Mouse (Mus musculus): ENCODE measurements around the gene H2-DMb2. TPM values are rescaled to one million over a fixed set of nuclear protein-coding genes. Genes with fewer than 3 reads are reported as not detected.

The H2-DMb2 gene
- polyA plus RNA-seq (2015; fragmentation: Nextera tagmentation; extraction: Ambion mirVana), result 0.20 and 0.38 TPM in 2 replicates

GRCm38 (mm10) chr17:34143033-34143432, at the start of gene H2-DMb2:
Gene H2-DMb2, plus strand, starts transcription at chr17:34143307.
- H3K4me2 ChIP-seq, result no peak within 1 kb of the TSS
- no peak within 1 kb of the TSS for H3K4me3 ChIP-seq
- H3K4me1 ChIP-seq (replicated peaks), result peaks cover 13% of the 10 kb centered on the region
- H3K36me3 ChIP-seq, result no peaks in the 10 kb centered on the region
- H3K9ac ChIP-seq, result no peak within 1 kb of the TSS
- H3K27me3 ChIP-seq, result peaks cover 33% of the 10 kb centered on the region
- no peaks in the 10 kb centered on the region for H3K9me3 ChIP-seq
- no peak within 1 kb of the TSS for H3K27ac ChIP-seq (replicated peaks)
- 29% methylated on average over 7 of the region's 7 CpGs for WGBS
- no peak for ATAC-seq (ENCODE audit: low FRiP score, low read depth)

- H3K9me3 ChIP-seq, result no peaks in the 10 kb centered on the region
- 88% methylated on average over 27 of the region's 27 CpGs for WGBS
- H3K4me1 ChIP-seq (replicated peaks), result no peaks in the 10 kb centered on the region
- no peak overlapping the region for H3K9ac ChIP-seq
- no peaks in the 10 kb centered on the region for H3K27me3 ChIP-seq
- H3K27ac ChIP-seq (replicated peaks), result no peak overlapping the region
- H3K36me3 ChIP-seq, result no peaks in the 10 kb centered on the region
- H3K4me2 ChIP-seq, result no peak overlapping the region
- no peak for ATAC-seq (ENCODE audit: low FRiP score, low read depth)
- no peak overlapping the region for H3K4me3 ChIP-seq
Observed at GRCm38 (mm10) chr17:34094283-34095035, 48.6 kb upstream of the H2-DMb2 start.

GRCm38 (mm10) chr17:34096497-34097010, 46.6 kb upstream of the H2-DMb2 start:
- no peaks in the 10 kb centered on the region for H3K36me3 ChIP-seq
- H3K9me3 ChIP-seq, result no peaks in the 10 kb centered on the region
- WGBS, result 74% methylated on average over 3 of the region's 3 CpGs

GRCm38 (mm10) chr17:34097272-34097671, 45.8 kb upstream of the H2-DMb2 start:
- no peak for ATAC-seq (ENCODE audit: low FRiP score, low read depth)
- Histone ChIP-seq H3K27me3 (no peaks in the 10 kb centered on the region), H3K4me3 (no peak overlapping the region), H3K36me3 (no peaks in the 10 kb centered on the region), H3K4me1 (replicated peaks) (peaks cover 4% of the 10 kb centered on the region; the same call in 1 of the 2 replicates), H3K9me3 (no peaks in the 10 kb centered on the region), H3K9ac (no peak overlapping the region), H3K27ac (replicated peaks) (no peak overlapping the region), H3K4me2 (no peak overlapping the region)
- 71% methylated on average over 5 of the region's 5 CpGs for WGBS

More at GRCm38 (mm10) chr17:34096497-34097010, 46.6 kb upstream of the H2-DMb2 start:
- H3K4me2 ChIP-seq, result no peak overlapping the region
- H3K27ac ChIP-seq (replicated peaks), result no peak overlapping the region
- H3K27me3 ChIP-seq, result no peaks in the 10 kb centered on the region
- H3K4me1 ChIP-seq (replicated peaks), result peaks cover under 1% of the 10 kb centered on the region; the same call in 1 of the 2 replicates
- H3K9ac ChIP-seq, result no peak overlapping the region
- no peak for ATAC-seq (ENCODE audit: low FRiP score, low read depth)
- H3K4me3 ChIP-seq, result no peak overlapping the region

GRCm38 (mm10) chr17:34098709-34099479, 44.2 kb upstream of the H2-DMb2 start:
- no peak overlapping the region for H3K4me2 ChIP-seq
- H3K9me3 ChIP-seq, result no peaks in the 10 kb centered on the region
- H3K4me1 ChIP-seq (replicated peaks), result peaks cover 4% of the 10 kb centered on the region; the same call in 1 of the 2 replicates
- 69% methylated on average over 10 of the region's 10 CpGs for WGBS
- H3K4me3 ChIP-seq, result no peak overlapping the region
- no peak overlapping the region for H3K27ac ChIP-seq (replicated peaks)
- no peaks in the 10 kb centered on the region for H3K36me3 ChIP-seq
- no peak for ATAC-seq (ENCODE audit: low FRiP score, low read depth)
- H3K9ac ChIP-seq, result no peak overlapping the region
- no peaks in the 10 kb centered on the region for H3K27me3 ChIP-seq

GRCm38 (mm10) chr17:34099531-34099930, 43.6 kb upstream of the H2-DMb2 start:
- ATAC-seq (ENCODE audit: low FRiP score, low read depth), result no peak
- H3K36me3 ChIP-seq, result no peaks in the 10 kb centered on the region
- 48% methylated on average over 5 of the region's 5 CpGs for WGBS
- peaks cover 4% of the 10 kb centered on the region; the same call in 1 of the 2 replicates for H3K4me1 ChIP-seq (replicated peaks)
- no peak overlapping the region for H3K9ac ChIP-seq
- H3K9me3 ChIP-seq, result no peaks in the 10 kb centered on the region
- no peak overlapping the region for H3K4me2 ChIP-seq
- H3K4me3 ChIP-seq, result no peak overlapping the region
- no peak overlapping the region for H3K27ac ChIP-seq (replicated peaks)
- no peaks in the 10 kb centered on the region for H3K27me3 ChIP-seq

GRCm38 (mm10) chr17:34101185-34101584, 41.9 kb upstream of the H2-DMb2 start:
- Histone ChIP-seq H3K27me3 (no peaks in the 10 kb centered on the region), H3K27ac (replicated peaks) (no peak overlapping the region), H3K4me2 (no peak overlapping the region), H3K9me3 (no peaks in the 10 kb centered on the region), H3K36me3 (no peaks in the 10 kb centered on the region), H3K9ac (no peak overlapping the region), H3K4me1 (replicated peaks) (peaks cover 4% of the 10 kb centered on the region; the same call in 1 of the 2 replicates), H3K4me3 (0 out of 2 replicates have a peak overlapping the region, but pooled peaks have one; percentile 6)
- 33% methylated on average over 5 of the region's 5 CpGs for WGBS
- ATAC-seq (ENCODE audit: low FRiP score, low read depth), result peak; percentile 27; the same call in 1 of the 2 replicates

- H3K9ac ChIP-seq, result no peak overlapping the region
- no peaks in the 10 kb centered on the region for H3K36me3 ChIP-seq
- peak overlapping the region; percentile 50 for H3K4me2 ChIP-seq
- 0 out of 2 replicates have a peak overlapping the region, but pooled peaks have one; percentile 6 for H3K4me3 ChIP-seq
- H3K4me1 ChIP-seq (replicated peaks), result peaks cover 4% of the 10 kb centered on the region; the same call in 1 of the 2 replicates
- H3K9me3 ChIP-seq, result no peaks in the 10 kb centered on the region
- 5% methylated on average over 12 of the region's 12 CpGs for WGBS
- ATAC-seq (ENCODE audit: low FRiP score, low read depth), result peak; percentile 71; the same call in 1 of the 2 replicates
- H3K27ac ChIP-seq (replicated peaks), result no peak overlapping the region
- H3K27me3 ChIP-seq, result no peaks in the 10 kb centered on the region
Observed at GRCm38 (mm10) chr17:34101604-34102032, 41.5 kb upstream of the H2-DMb2 start.

- Histone ChIP-seq H3K9me3 (no peaks in the 10 kb centered on the region), H3K9ac (no peak overlapping the region), H3K27ac (replicated peaks) (no peak overlapping the region), H3K4me3 (no peak overlapping the region), H3K27me3 (no peaks in the 10 kb centered on the region), H3K4me1 (replicated peaks) (peaks cover 4% of the 10 kb centered on the region; the same call in 1 of the 2 replicates), H3K36me3 (no peaks in the 10 kb centered on the region), H3K4me2 (no peak overlapping the region)
- no peak for ATAC-seq (ENCODE audit: low FRiP score, low read depth)
- WGBS, result 84% methylated on average over 6 of the region's 6 CpGs
Observed at GRCm38 (mm10) chr17:34102831-34103230, 40.3 kb upstream of the H2-DMb2 start.

- H3K27ac ChIP-seq (replicated peaks), result no peak overlapping the region
- no peak for ATAC-seq (ENCODE audit: low FRiP score, low read depth)
Observed at GRCm38 (mm10) chr17:34104804-34105203, 38.3 kb upstream of the H2-DMb2 start.

GRCm38 (mm10) chr17:34106555-34106954, 36.6 kb upstream of the H2-DMb2 start:
- Histone ChIP-seq H3K4me1 (replicated peaks) (peaks cover 3% of the 10 kb centered on the region; the same call in 1 of the 2 replicates), H3K27ac (replicated peaks) (no peak overlapping the region), H3K9me3 (no peaks in the 10 kb centered on the region), H3K4me3 (no peak overlapping the region), H3K9ac (no peak overlapping the region), H3K4me2 (no peak overlapping the region), H3K36me3 (peaks cover 16% of the 10 kb centered on the region), H3K27me3 (no peaks in the 10 kb centered on the region)
- ATAC-seq (ENCODE audit: low FRiP score, low read depth), result no peak
- WGBS, result 91% methylated on average over 7 of the region's 7 CpGs

More at GRCm38 (mm10) chr17:34104804-34105203, 38.3 kb upstream of the H2-DMb2 start:
- H3K9ac ChIP-seq, result no peak overlapping the region
- H3K27me3 ChIP-seq, result no peaks in the 10 kb centered on the region
- no peak overlapping the region for H3K4me3 ChIP-seq
- 89% methylated on average over 9 of the region's 9 CpGs for WGBS
- no peak overlapping the region for H3K4me2 ChIP-seq
- no peaks in the 10 kb centered on the region for H3K9me3 ChIP-seq
- H3K36me3 ChIP-seq, result 0 out of 2 replicates have a peak, but pooled peaks cover 3% of the 10 kb centered on the region
- H3K4me1 ChIP-seq (replicated peaks), result peaks cover 4% of the 10 kb centered on the region; the same call in 1 of the 2 replicates

Measured in hindbrain, embryonic 15.5 days (tissue).